Mouse (Mus musculus) liver, postnatal 0 days (tissue): ENCODE measurements around the gene Nr4a3. TPM values are rescaled to one million over a fixed set of nuclear protein-coding genes. Genes with fewer than 3 reads are reported as not detected.
A peak's percentile ranks its signal among the peaks of the same experiment; 100 is the strongest.

Experiments used
- ATAC-seq: fragments of 200-750 bp; cut with Nextera tagmentation; 2 replicates; pipeline ENCODE4 v1.8.0; 2017; ENCODE audit warnings: mild to moderate bottlenecking, moderate library complexity
- DNase-seq: peaks from one replicate; pipeline ENCODE4 v3.0.0-alpha.2; 2016
- H3K27ac ChIP-seq: fragments of 300-500 bp; sonication (generic); 2 replicates; pipeline ENCODE4 v1.5.1; 2014; ENCODE audit warnings: antibody characterized with exemption, moderate library complexity, mild to moderate bottlenecking, low read depth
- H3K27me3 ChIP-seq: fragments of 300-500 bp; sonication (generic); 2 replicates; pipeline ENCODE4 v1.6.1; 2014; ENCODE audit warnings: low read length, control low read depth, mixed read lengths; ENCODE audit not compliant: insufficient read depth
- H3K36me3 ChIP-seq: fragments of 300-500 bp; sonication (generic); replicated peaks from 2 replicates; pipeline ENCODE4 v1.6.1; 2014; ENCODE audit warnings: mild to moderate bottlenecking, control low read depth, low read length, moderate library complexity, mixed read lengths; ENCODE audit not compliant: insufficient read depth
- H3K4me1 ChIP-seq: fragments of 300-500 bp; sonication (generic); 2 replicates; pipeline ENCODE4 v1.6.1; 2014; ENCODE audit warnings: antibody characterized with exemption, mild to moderate bottlenecking, control low read depth; ENCODE audit not compliant: insufficient read depth
- H3K4me2 ChIP-seq: fragments of 300-500 bp; sonication (generic); 2 replicates; pipeline ENCODE4 v1.6.1; 2014; ENCODE audit warnings: low read depth, mild to moderate bottlenecking, low read length, moderate library complexity, mixed read lengths
- H3K4me3 ChIP-seq: fragments of 300-500 bp; sonication (generic); 2 replicates; pipeline ENCODE4 v1.5.1; 2014; ENCODE audit warnings: low read depth, low read length
- H3K9ac ChIP-seq: fragments of 300-500 bp; sonication (generic); replicated peaks from 2 replicates; pipeline ENCODE4 v1.6.1; 2014; ENCODE audit warnings: mild to moderate bottlenecking, moderate library complexity
- H3K9me3 ChIP-seq: fragments of 300-500 bp; sonication (generic); 2 replicates; pipeline ENCODE4 v1.6.1; 2016; ENCODE audit warnings: mild to moderate bottlenecking, control low read depth, low read length, mixed read lengths
- CTCF ChIP-seq: sonication (generic); IDR thresholded peaks from 2 replicates; pipeline ENCODE4 v1.5.1; 2016; ENCODE audit warnings: antibody characterized with exemption, low read depth
- EP300 ChIP-seq: IDR thresholded peaks from 2 replicates; pipeline ENCODE4 v1.6.1; 2016; ENCODE audit warnings: antibody characterized with exemption, low read depth, mild to moderate bottlenecking
- WGBS: fragments of 180-500 bp; shearing (Covaris S2); extraction: QIAGEN DNeasy Blood & Tissue Kit; methylation state at CpG from one replicate; pipeline ENCODE4 v1.1.7; 2014; ENCODE audit not compliant: insufficient replicate concordance; 5-methylcytosine and 5-hydroxymethylcytosine counted together
- polyA plus RNA-seq: library from polyadenylated mRNA; unstranded; fragments of >200 nt; fragmentation: Nextera tagmentation; extraction: Ambion mirVana; gene quantifications from 2 replicates; pipeline ENCODE4 v1.2.1, GENCODE M21; 2015

Gene Nr4a3
- polyA plus RNA-seq, 1 experiment from 2014 or later, result not detected

- Histone ChIP-seq H3K27ac (no peak overlapping the region), H3K36me3 (no peaks in the 10 kb centered on the region), H3K27me3 (no peaks in the 10 kb centered on the region), H3K9me3 (no peaks in the 10 kb centered on the region), H3K4me1 (no peaks in the 10 kb centered on the region), H3K9ac (no peak overlapping the region), H3K4me3 (no peak overlapping the region), H3K4me2 (no peak overlapping the region)
- TF ChIP-seq CTCF, result peak; percentile 62
- no peak for TF ChIP-seq EP300
- 67% methylated on average over 24 of the region's 24 CpGs for WGBS
- ATAC-seq (no peak), DNase-seq (peak; percentile 29)
Observed at GRCm38 (mm10) chr4:48029652-48030051, 15.3 kb upstream of the Nr4a3 start.

GRCm38 (mm10) chr4:48034287-48034686 lies 10.7 kb upstream of the Nr4a3 start:
- no peaks in the 10 kb centered on the region for H3K27me3 ChIP-seq
- ATAC-seq (no peak), DNase-seq (no peak)
- no peaks in the 10 kb centered on the region for H3K9me3 ChIP-seq
- WGBS, result 71% methylated on average over 9 of the region's 9 CpGs
- H3K4me1 ChIP-seq, result 0 out of 2 replicates have a peak, but pooled peaks cover 3% of the 10 kb centered on the region
- H3K4me3 ChIP-seq, result no peak overlapping the region
- TF ChIP-seq CTCF (no peak), EP300 (no peak)
- no peak overlapping the region for H3K4me2 ChIP-seq
- H3K27ac ChIP-seq, result no peak overlapping the region
- no peaks in the 10 kb centered on the region for H3K36me3 ChIP-seq
- H3K9ac ChIP-seq, result no peak overlapping the region

- no peak for ATAC-seq
- H3K9ac ChIP-seq, result no peak overlapping the region
- TF ChIP-seq CTCF (no peak), EP300 (no peak)
Observed at GRCm38 (mm10) chr4:48037646-48038045, 7.3 kb upstream of the Nr4a3 start.

GRCm38 (mm10) chr4:48038847-48039246 lies 6.1 kb upstream of the Nr4a3 start:
- Histone ChIP-seq H3K4me2 (no peak overlapping the region), H3K4me1 (peaks cover 6% of the 10 kb centered on the region; the same call in 1 of the 2 replicates), H3K27me3 (no peaks in the 10 kb centered on the region), H3K9ac (no peak overlapping the region), H3K27ac (no peak overlapping the region), H3K4me3 (no peak overlapping the region), H3K36me3 (no peaks in the 10 kb centered on the region), H3K9me3 (no peaks in the 10 kb centered on the region)
- ATAC-seq, result no peak
- TF ChIP-seq CTCF (no peak), EP300 (no peak)
- 78% methylated on average over 5 of the region's 5 CpGs for WGBS
- no peak for DNase-seq

More at GRCm38 (mm10) chr4:48037646-48038045, 7.3 kb upstream of the Nr4a3 start:
- no peak for DNase-seq
- H3K27ac ChIP-seq, result no peak overlapping the region
- no peak overlapping the region for H3K4me3 ChIP-seq
- H3K9me3 ChIP-seq, result no peaks in the 10 kb centered on the region
- peaks cover 6% of the 10 kb centered on the region; the same call in 1 of the 2 replicates for H3K4me1 ChIP-seq
- no peaks in the 10 kb centered on the region for H3K36me3 ChIP-seq
- H3K4me2 ChIP-seq, result no peak overlapping the region
- 72% methylated on average over 4 of the region's 4 CpGs for WGBS
- no peaks in the 10 kb centered on the region for H3K27me3 ChIP-seq

- Histone ChIP-seq H3K9ac (no peak overlapping the region), H3K27ac (no peak overlapping the region), H3K4me1 (peaks cover 11% of the 10 kb centered on the region; the same call in 1 of the 2 replicates), H3K9me3 (no peaks in the 10 kb centered on the region), H3K4me3 (no peak overlapping the region), H3K27me3 (no peaks in the 10 kb centered on the region), H3K36me3 (no peaks in the 10 kb centered on the region), H3K4me2 (no peak overlapping the region; the same call in 1 of the 2 replicates)
- no peak for ATAC-seq
- DNase-seq, result no peak
- WGBS, result 51% methylated on average over 7 of the region's 7 CpGs
- TF ChIP-seq CTCF (no peak), EP300 (no peak)
Observed at GRCm38 (mm10) chr4:48039736-48040135, 5.2 kb upstream of the Nr4a3 start.

GRCm38 (mm10) chr4:48042466-48042785 lies 2.5 kb upstream of the Nr4a3 start:
- Histone ChIP-seq H3K4me3 (peak overlapping the region; percentile 83), H3K36me3 (no peaks in the 10 kb centered on the region), H3K4me1 (peaks cover 21% of the 10 kb centered on the region), H3K4me2 (peak overlapping the region; percentile 95), H3K27me3 (peaks cover 25% of the 10 kb centered on the region), H3K9ac (peak overlapping the region; percentile 68), H3K9me3 (no peaks in the 10 kb centered on the region), H3K27ac (peak overlapping the region; percentile 97)
- TF ChIP-seq CTCF, result no peak
- no peak for TF ChIP-seq EP300
- DNase-seq, result no peak
- ATAC-seq, result no peak
- WGBS, result 1% methylated on average over 4 of the region's 4 CpGs
